Mouse (Mus musculus) heart, postnatal 14 days (tissue): ENCODE data around the gene Frmd8. TPM values are rescaled to one million over a fixed set of nuclear protein-coding genes. Genes with fewer than 3 reads are reported as not detected.
A peak's percentile ranks its signal among the peaks of the same experiment; 100 is the strongest.

ENCODE experiments used
- DNase-seq, 2 experiments: peaks; one replicate each; pipeline ENCODE4 v3.0.0; 2021 to 2022
- intact Hi-C: fragments of 180-260 bp; cut with DNase I; formaldehyde crosslinking; loops from one replicate; pipeline ENCODE4 v1.15.1; 2025
- total RNA-seq, 2 experiments: library from RNA; stranded (reverse); gene quantifications; 2 replicates each; pipeline ENCODE4 v1.2.3; 2021

The Frmd8 gene
- total RNA-seq, 2 experiments from 2014 or later, result 15.6 to 15.8 TPM

DNA sequence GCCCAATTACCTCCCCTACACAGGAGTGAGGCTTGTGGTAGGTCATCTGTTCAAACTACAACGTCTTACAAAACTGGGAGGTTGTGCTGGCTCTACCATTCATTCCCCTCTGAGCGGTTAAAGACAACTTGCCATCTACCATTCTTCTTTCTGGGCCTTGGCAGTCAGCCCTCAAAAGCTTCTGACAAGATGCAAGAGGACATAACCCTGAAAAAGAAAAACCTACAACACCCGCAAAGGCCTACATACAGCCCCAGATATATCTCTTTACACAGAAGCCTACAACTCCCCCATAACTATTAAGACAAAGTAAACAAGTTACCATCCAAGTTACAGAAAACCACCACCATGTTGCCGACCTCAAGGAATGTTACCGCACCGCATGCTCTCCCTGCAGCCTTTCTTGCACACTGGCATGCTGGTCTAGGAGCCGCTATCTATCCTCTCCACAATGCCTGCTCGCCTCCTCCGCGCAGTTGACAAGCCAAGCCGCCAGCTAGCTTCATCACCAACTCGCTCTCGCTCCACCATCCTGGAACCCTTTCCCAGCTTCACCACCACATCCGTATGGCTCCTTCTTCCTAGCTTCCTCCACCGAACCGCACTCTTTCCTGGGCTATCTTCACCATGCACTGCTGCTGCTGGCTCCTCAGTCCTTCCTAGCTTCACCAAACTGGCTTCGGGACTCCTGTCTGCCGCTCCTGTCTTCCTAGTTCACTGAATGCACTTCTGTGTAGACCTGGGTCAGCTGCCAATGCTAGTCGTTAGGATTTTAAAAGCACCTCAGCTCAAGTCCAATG is 74.2 kb downstream of the Frmd8 start:
- intact Hi-C loops, result no loop called here
- DNase-seq, result no peak

DNA sequence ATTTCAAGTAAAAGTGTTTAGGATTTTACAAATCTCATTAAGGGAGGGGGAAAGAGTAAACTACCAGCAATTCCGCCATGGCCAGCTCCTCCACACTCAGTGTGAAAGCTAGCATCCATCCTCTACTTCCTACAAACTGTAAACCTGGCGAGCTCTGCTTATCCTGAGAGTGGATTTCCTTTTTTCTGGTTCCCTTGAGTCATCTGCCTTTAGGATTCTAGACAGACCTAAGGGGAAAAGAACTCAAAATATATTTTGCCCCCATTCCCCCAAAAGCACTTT is 74.8 kb downstream of the Frmd8 start:
- intact Hi-C loops, result no loop called here
- DNase-seq, result peak in 1 of 2 experiments; percentile 8

Other genes with a start within 250 kb of the Frmd8 start
- 10 to 100 TPM; 25.8 to 29.9 TPM for gene Rela, start 237.8 kb downstream of the Frmd8 start, total RNA-seq
- gene Sipa1, start 211.6 kb downstream of the Frmd8 start, total RNA-seq, result 10 to 100 TPM; 32.7 to 33.8 TPM
- 10 to 100 TPM; 35.9 to 37.2 TPM for gene Map3k11, start 186.5 kb downstream of the Frmd8 start, total RNA-seq
- 10 to 100 TPM; 24.0 to 24.9 TPM for gene Pcnx3, start 186.4 kb downstream of the Frmd8 start, total RNA-seq
- not detected for gene Kcnk7, start 170.9 kb downstream of the Frmd8 start, total RNA-seq
- gene Ehbp1l1, start 149.0 kb downstream of the Frmd8 start, total RNA-seq, result 100 to 1,000 TPM; 124 to 141 TPM
- 10 to 100 TPM; 38.6 to 40.1 TPM for gene Fam89b, start 145.6 kb downstream of the Frmd8 start, total RNA-seq
- gene Ltbp3, start 134.4 kb downstream of the Frmd8 start, total RNA-seq, result 10 to 100 TPM; 47.2 to 55.5 TPM
- 10 to 100 TPM; 66.2 to 67.2 TPM for gene Scyl1, start 103.9 kb downstream of the Frmd8 start, total RNA-seq
- gene Slc25a45, start 2.5 kb upstream of the Frmd8 start, total RNA-seq, result 1 to 10 TPM; 3.3 to 4.5 TPM
- gene Tigd3, start 18.9 kb upstream of the Frmd8 start, total RNA-seq, result under 1 TPM; 0.79 to 0.93 TPM
- 100 to 1,000 TPM; 101 TPM for gene Dpf2, start 37.7 kb upstream of the Frmd8 start, total RNA-seq
- gene Cdc42ep2, start 49.5 kb upstream of the Frmd8 start, total RNA-seq, result 10 to 100 TPM in 1 of 2 experiments, 1 to 10 TPM in 1; 9.9 to 12.0 TPM
- gene Pola2, start 88.9 kb upstream of the Frmd8 start, total RNA-seq, result 10 to 100 TPM; 12.3 to 14.2 TPM
- gene Slc22a20, start 110.9 kb upstream of the Frmd8 start, total RNA-seq, result not detected
- gene Capn1, start 140.6 kb upstream of the Frmd8 start, total RNA-seq, result 10 to 100 TPM; 31.7 to 36.8 TPM
- 10 to 100 TPM; 17.5 to 18.9 TPM for gene Syvn1, start 171.3 kb upstream of the Frmd8 start, total RNA-seq
- gene Mrpl49, start 182.5 kb upstream of the Frmd8 start, total RNA-seq, result 10 to 100 TPM; 37.1 to 37.4 TPM
- 100 to 1,000 TPM; 597 to 635 TPM for gene Fau, start 182.6 kb upstream of the Frmd8 start, total RNA-seq
- gene Znhit2, start 185.9 kb upstream of the Frmd8 start, total RNA-seq, result 10 to 100 TPM; 11.8 to 12.6 TPM
- 1 to 10 TPM; 2.9 to 5.5 TPM for gene Tm7sf2, start 193.1 kb upstream of the Frmd8 start, total RNA-seq
- 10 to 100 TPM; 27.9 to 32.3 TPM for gene Vps51, start 202.0 kb upstream of the Frmd8 start, total RNA-seq
- gene Tmem262, start 204.8 kb upstream of the Frmd8 start, total RNA-seq, result not detected
- gene Gm28374, start 207.0 kb upstream of the Frmd8 start, total RNA-seq, result not detected
- 10 to 100 TPM; 16.7 to 19.7 TPM for gene Zfpl1, start 209.7 kb upstream of the Frmd8 start, total RNA-seq
- gene Cdca5, start 209.7 kb upstream of the Frmd8 start, total RNA-seq, result 1 to 10 TPM; 1.1 to 1.5 TPM
- not detected for gene AC131692.1, start 219.1 kb upstream of the Frmd8 start, total RNA-seq
- not detected for gene Naaladl1, start 230.5 kb upstream of the Frmd8 start, total RNA-seq
- 1 to 10 TPM; 9.4 to 9.7 TPM for gene Sac3d1, start 243.4 kb upstream of the Frmd8 start, total RNA-seq